Mouse (Mus musculus): Measurements from ENCODE around the gene Mthfd1. TPM values are rescaled to one million over a fixed set of nuclear protein-coding genes. Genes with fewer than 3 reads are reported as not detected.

Gene Mthfd1
- total and polyA plus RNA-seq, 2 experiments from 2014 or later, result 25.2 to 26.2 TPM

- no peaks in the 10 kb centered on the region for H3K9me3 ChIP-seq (ENCODE audit: low read length)
- DNase-seq, result peak; percentile 88
- ATAC-seq, result peak; percentile 65; the same call in 1 of the 2 replicates
- no peak overlapping the region for H3K27ac ChIP-seq (ENCODE audit: low read depth, low read length)
- peak; percentile 80 for TF ChIP-seq CTCF (IDR thresholded peaks at IDR 0.05; ENCODE audit: low read depth)
- H3K4me2 ChIP-seq (ENCODE audit: low read depth), result no peak overlapping the region
- H3K27me3 ChIP-seq (ENCODE audit: insufficient read depth, low read length), result no peaks in the 10 kb centered on the region
- 3% methylated on average over 4 of the region's 4 CpGs for WGBS
- no peak overlapping the region for H3K4me3 ChIP-seq (ENCODE audit: low read depth, low read length)
- H3K4me1 ChIP-seq (ENCODE audit: insufficient read depth), result no peaks in the 10 kb centered on the region
- no peaks in the 10 kb centered on the region for H3K36me3 ChIP-seq (ENCODE audit: insufficient read depth)
- H3K9ac ChIP-seq, result no peak overlapping the region
These were observed 86.0 kb downstream of the Mthfd1 start for GRCm38 (mm10) chr12:76341080-76341479.

- H3K27me3 ChIP-seq (ENCODE audit: insufficient read depth, low read length), result no peaks in the 10 kb centered on the region
- H3K27ac ChIP-seq (ENCODE audit: low read depth, low read length), result no peak overlapping the region
- no peaks in the 10 kb centered on the region for H3K9me3 ChIP-seq (ENCODE audit: low read length)
- WGBS, result 86% methylated on average over 5 of the region's 6 CpGs
- ATAC-seq (no peak), DNase-seq (no peak)
- no peak overlapping the region for H3K4me2 ChIP-seq (ENCODE audit: low read depth)
- no peaks in the 10 kb centered on the region for H3K4me1 ChIP-seq (ENCODE audit: insufficient read depth)
- H3K9ac ChIP-seq, result no peak overlapping the region
- TF ChIP-seq CTCF (IDR thresholded peaks at IDR 0.05; ENCODE audit: low read depth), result peak; percentile 32; the same call in 1 of the 2 replicates
- peaks cover 21% of the 10 kb centered on the region for H3K36me3 ChIP-seq (ENCODE audit: insufficient read depth)
- no peak overlapping the region for H3K4me3 ChIP-seq (ENCODE audit: low read depth, low read length)
These were observed 90.8 kb downstream of the Mthfd1 start for GRCm38 (mm10) chr12:76345759-76346455.

- DNase-seq (no peak), ATAC-seq (no peak)
- no peak for TF ChIP-seq CTCF (IDR thresholded peaks at IDR 0.05; ENCODE audit: low read depth)
- Histone ChIP-seq H3K9me3 (ENCODE audit: low read length) (no peaks in the 10 kb centered on the region), H3K4me3 (ENCODE audit: low read depth, low read length) (no peak overlapping the region), H3K4me1 (ENCODE audit: insufficient read depth) (no peaks in the 10 kb centered on the region), H3K27me3 (ENCODE audit: insufficient read depth, low read length) (no peaks in the 10 kb centered on the region), H3K9ac (no peak overlapping the region), H3K4me2 (ENCODE audit: low read depth) (no peak overlapping the region), H3K27ac (ENCODE audit: low read depth, low read length) (no peak overlapping the region), H3K36me3 (ENCODE audit: insufficient read depth) (peaks cover 26% of the 10 kb centered on the region)
- 80% methylated on average over 8 of the region's 8 CpGs for WGBS
These were observed 94.7 kb downstream of the Mthfd1 start for GRCm38 (mm10) chr12:76349680-76350220.

- Histone ChIP-seq H3K9ac (no peak overlapping the region), H3K27ac (ENCODE audit: low read depth, low read length) (no peak overlapping the region), H3K27me3 (ENCODE audit: insufficient read depth, low read length) (no peaks in the 10 kb centered on the region), H3K9me3 (ENCODE audit: low read length) (no peaks in the 10 kb centered on the region), H3K4me2 (ENCODE audit: low read depth) (no peak overlapping the region), H3K4me3 (ENCODE audit: low read depth, low read length) (no peak overlapping the region), H3K4me1 (ENCODE audit: insufficient read depth) (no peaks in the 10 kb centered on the region), H3K36me3 (ENCODE audit: insufficient read depth) (no peaks in the 10 kb centered on the region; the same call in 1 of the 2 replicates)
- no peak for TF ChIP-seq CTCF (IDR thresholded peaks at IDR 0.05; ENCODE audit: low read depth)
- WGBS, result 9% methylated on average over 1 of the region's 1 CpGs
- ATAC-seq (no peak), DNase-seq (no peak)
These were observed 105.8 kb downstream of the Mthfd1 start for GRCm38 (mm10) chr12:76360868-76361267.

- no peaks in the 10 kb centered on the region for H3K27me3 ChIP-seq (ENCODE audit: insufficient read depth, low read length)
- ATAC-seq (no peak), DNase-seq (no peak)
- H3K4me1 ChIP-seq (ENCODE audit: insufficient read depth), result no peaks in the 10 kb centered on the region
- no peak for TF ChIP-seq CTCF (IDR thresholded peaks at IDR 0.05; ENCODE audit: low read depth)
- H3K27ac ChIP-seq (ENCODE audit: low read depth, low read length), result no peak overlapping the region
- WGBS, result 60% methylated on average over 9 of the region's 9 CpGs
- no peaks in the 10 kb centered on the region for H3K9me3 ChIP-seq (ENCODE audit: low read length)
- no peak overlapping the region for H3K9ac ChIP-seq
- no peak overlapping the region for H3K4me2 ChIP-seq (ENCODE audit: low read depth)
- H3K36me3 ChIP-seq (ENCODE audit: insufficient read depth), result no peaks in the 10 kb centered on the region; the same call in 1 of the 2 replicates
- no peak overlapping the region for H3K4me3 ChIP-seq (ENCODE audit: low read depth, low read length)
These were observed 106.6 kb downstream of the Mthfd1 start for GRCm38 (mm10) chr12:76361405-76362302.

GRCm38 (mm10) chr12:76362303-76362676 is 107.2 kb downstream of the Mthfd1 start:
- no peak for TF ChIP-seq CTCF (IDR thresholded peaks at IDR 0.05; ENCODE audit: low read depth)
- H3K27ac ChIP-seq (ENCODE audit: low read depth, low read length), result no peak overlapping the region
- H3K27me3 ChIP-seq (ENCODE audit: insufficient read depth, low read length), result no peaks in the 10 kb centered on the region
- H3K4me1 ChIP-seq (ENCODE audit: insufficient read depth), result 0 out of 2 replicates have a peak, but pooled peaks cover 4% of the 10 kb centered on the region
- H3K4me3 ChIP-seq (ENCODE audit: low read depth, low read length), result no peak overlapping the region
- no peaks in the 10 kb centered on the region; the same call in 1 of the 2 replicates for H3K36me3 ChIP-seq (ENCODE audit: insufficient read depth)
- H3K9ac ChIP-seq, result no peak overlapping the region
- 90% methylated on average over 9 of the region's 9 CpGs for WGBS
- ATAC-seq (no peak), DNase-seq (no peak)
- no peaks in the 10 kb centered on the region for H3K9me3 ChIP-seq (ENCODE audit: low read length)
- H3K4me2 ChIP-seq (ENCODE audit: low read depth), result no peak overlapping the region

All from forebrain, postnatal 0 days (tissue).